Mouse (Mus musculus): ENCODE results near the gene Fyn. TPM values are rescaled to one million over a fixed set of nuclear protein-coding genes. Genes with fewer than 3 reads are reported as not detected.

The Fyn gene
- polyA plus RNA-seq, 1 experiment, result 107 TPM

- Histone ChIP-seq H3K27ac (ENCODE audit: insufficient read depth, low read length) (no peak overlapping the region), H3K4me3 (ENCODE audit: insufficient read depth, low read length) (no peak overlapping the region), H3K4me1 (ENCODE audit: control insufficient read depth, insufficient read depth, low read length) (no peaks in the 10 kb centered on the region)
- no peak for TF ChIP-seq POLR2A (IDR thresholded peaks at IDR 0.05; ENCODE audit: extremely low read depth, insufficient read depth, low read length)
Measured at GRCm38 (mm10) chr10:39595862-39596261, 227.2 kb downstream of the Fyn start.

- TF ChIP-seq CTCF (IDR thresholded peaks at IDR 0.05; ENCODE audit: extremely low read depth, insufficient read depth, low read length), result no peak
- Histone ChIP-seq H3K4me3 (ENCODE audit: insufficient read depth, low read length) (no peak overlapping the region), H3K27ac (ENCODE audit: insufficient read depth, low read length) (no peak overlapping the region), H3K4me1 (ENCODE audit: control insufficient read depth, insufficient read depth, low read length) (no peaks in the 10 kb centered on the region)
Measured at GRCm38 (mm10) chr10:39597116-39597791, 228.6 kb downstream of the Fyn start.

- Histone ChIP-seq H3K4me1 (ENCODE audit: control insufficient read depth, insufficient read depth, low read length) (no peaks in the 10 kb centered on the region), H3K4me3 (ENCODE audit: insufficient read depth, low read length) (no peak overlapping the region), H3K27ac (ENCODE audit: insufficient read depth, low read length) (no peak overlapping the region)
- no peak for TF ChIP-seq POLR2A (IDR thresholded peaks at IDR 0.05; ENCODE audit: extremely low read depth, insufficient read depth, low read length)
- TF ChIP-seq CTCF (IDR thresholded peaks at IDR 0.05; ENCODE audit: extremely low read depth, insufficient read depth, low read length), result no peak
Measured at GRCm38 (mm10) chr10:39597792-39598183, 229.1 kb downstream of the Fyn start.

- no peaks in the 10 kb centered on the region for H3K4me1 ChIP-seq (ENCODE audit: control insufficient read depth, insufficient read depth, low read length)
- TF ChIP-seq CTCF (IDR thresholded peaks at IDR 0.05; ENCODE audit: extremely low read depth, insufficient read depth, low read length) (no peak), POLR2A (IDR thresholded peaks at IDR 0.05; ENCODE audit: extremely low read depth, insufficient read depth, low read length) (no peak)
- no peak overlapping the region for H3K4me3 ChIP-seq (ENCODE audit: insufficient read depth, low read length)
Measured at GRCm38 (mm10) chr10:39599601-39600000, 230.9 kb downstream of the Fyn start.

GRCm38 (mm10) chr10:39600115-39600514 is 231.5 kb downstream of the Fyn start:
- no peak overlapping the region for H3K27ac ChIP-seq (ENCODE audit: insufficient read depth, low read length)
- TF ChIP-seq POLR2A (IDR thresholded peaks at IDR 0.05; ENCODE audit: extremely low read depth, insufficient read depth, low read length), result no peak
- no peak for TF ChIP-seq CTCF (IDR thresholded peaks at IDR 0.05; ENCODE audit: extremely low read depth, insufficient read depth, low read length)
- no peak overlapping the region for H3K4me3 ChIP-seq (ENCODE audit: insufficient read depth, low read length)
- H3K4me1 ChIP-seq (ENCODE audit: control insufficient read depth, insufficient read depth, low read length), result no peaks in the 10 kb centered on the region

More at GRCm38 (mm10) chr10:39599601-39600000, 230.9 kb downstream of the Fyn start:
- no peak overlapping the region for H3K27ac ChIP-seq (ENCODE audit: insufficient read depth, low read length)

- TF ChIP-seq POLR2A (IDR thresholded peaks at IDR 0.05; ENCODE audit: extremely low read depth, insufficient read depth, low read length) (no peak), CTCF (IDR thresholded peaks at IDR 0.05; ENCODE audit: extremely low read depth, insufficient read depth, low read length) (no peak)
Measured at GRCm38 (mm10) chr10:39601068-39601467, 232.4 kb downstream of the Fyn start.

GRCm38 (mm10) chr10:39606434-39606833 is 237.8 kb downstream of the Fyn start:
- TF ChIP-seq CTCF (IDR thresholded peaks at IDR 0.05; ENCODE audit: extremely low read depth, insufficient read depth, low read length) (no peak), POLR2A (IDR thresholded peaks at IDR 0.05; ENCODE audit: extremely low read depth, insufficient read depth, low read length) (no peak)

More at GRCm38 (mm10) chr10:39601068-39601467, 232.4 kb downstream of the Fyn start:
- no peak overlapping the region for H3K27ac ChIP-seq (ENCODE audit: insufficient read depth, low read length)
- no peak overlapping the region for H3K4me3 ChIP-seq (ENCODE audit: insufficient read depth, low read length)
- no peaks in the 10 kb centered on the region for H3K4me1 ChIP-seq (ENCODE audit: control insufficient read depth, insufficient read depth, low read length)

GRCm38 (mm10) chr10:39611234-39611633 is 242.6 kb downstream of the Fyn start:
- Histone ChIP-seq H3K4me1 (ENCODE audit: control insufficient read depth, insufficient read depth, low read length) (no peaks in the 10 kb centered on the region), H3K27ac (ENCODE audit: insufficient read depth, low read length) (no peak overlapping the region), H3K4me3 (ENCODE audit: insufficient read depth, low read length) (no peak overlapping the region)
- no peak for TF ChIP-seq POLR2A (IDR thresholded peaks at IDR 0.05; ENCODE audit: extremely low read depth, insufficient read depth, low read length)
- no peak for TF ChIP-seq CTCF (IDR thresholded peaks at IDR 0.05; ENCODE audit: extremely low read depth, insufficient read depth, low read length)

More at GRCm38 (mm10) chr10:39606434-39606833, 237.8 kb downstream of the Fyn start:
- H3K4me3 ChIP-seq (ENCODE audit: insufficient read depth, low read length), result no peak overlapping the region
- H3K27ac ChIP-seq (ENCODE audit: insufficient read depth, low read length), result no peak overlapping the region
- H3K4me1 ChIP-seq (ENCODE audit: control insufficient read depth, insufficient read depth, low read length), result no peaks in the 10 kb centered on the region

GRCm38 (mm10) chr10:39612131-39612530 is 243.5 kb downstream of the Fyn start:
- H3K4me3 ChIP-seq (ENCODE audit: insufficient read depth, low read length), result no peak overlapping the region
- no peaks in the 10 kb centered on the region for H3K4me1 ChIP-seq (ENCODE audit: control insufficient read depth, insufficient read depth, low read length)
- TF ChIP-seq CTCF (IDR thresholded peaks at IDR 0.05; ENCODE audit: extremely low read depth, insufficient read depth, low read length) (no peak), POLR2A (IDR thresholded peaks at IDR 0.05; ENCODE audit: extremely low read depth, insufficient read depth, low read length) (no peak)
- H3K27ac ChIP-seq (ENCODE audit: insufficient read depth, low read length), result no peak overlapping the region

- Histone ChIP-seq H3K27ac (ENCODE audit: insufficient read depth, low read length) (0 out of 2 replicates have a peak within 1 kb of the TSS, but pooled peaks have one; percentile 0), H3K4me3 (ENCODE audit: insufficient read depth, low read length) (0 out of 2 replicates have a peak within 1 kb of the TSS, but pooled peaks have one; percentile 6)
Measured at GRCm38 (mm10) chr10:39612633-39612988, 244.0 kb downstream of the Fyn start, which contains the start of gene Traf3ip2. Gene Traf3ip2 (plus strand): TSS chr10:39612934.

More at GRCm38 (mm10) chr10:39612633-39612988, 244.0 kb downstream of the Fyn start, which contains the start of gene Traf3ip2:
- H3K4me1 ChIP-seq (ENCODE audit: control insufficient read depth, insufficient read depth, low read length), result no peaks in the 10 kb centered on the region
- TF ChIP-seq CTCF (IDR thresholded peaks at IDR 0.05; ENCODE audit: extremely low read depth, insufficient read depth, low read length) (no peak), POLR2A (IDR thresholded peaks at IDR 0.05; ENCODE audit: extremely low read depth, insufficient read depth, low read length) (no peak)

Data from cortical plate, adult 2 months (tissue).